Mouse (Mus musculus) C2C12 (cell line): ENCODE results near the gene Itm2c.

Experiments
- CEBPB ChIP-seq: IDR thresholded peaks from one replicate; pipeline ENCODE4 v1.6.1; 2011; ENCODE audit warnings: low read depth, mild to moderate bottlenecking, control low read depth, moderate library complexity
- CTCF ChIP-seq: IDR thresholded peaks from one replicate; pipeline ENCODE4 v1.5.1; 2011; ENCODE audit not compliant: control insufficient read depth, insufficient read depth, insufficient read length
- MYOD1 ChIP-seq: IDR thresholded peaks from one replicate; pipeline ENCODE4 v1.6.1; 2011; ENCODE audit warnings: low read depth; ENCODE audit not compliant: control insufficient read depth, insufficient read length

DNA sequence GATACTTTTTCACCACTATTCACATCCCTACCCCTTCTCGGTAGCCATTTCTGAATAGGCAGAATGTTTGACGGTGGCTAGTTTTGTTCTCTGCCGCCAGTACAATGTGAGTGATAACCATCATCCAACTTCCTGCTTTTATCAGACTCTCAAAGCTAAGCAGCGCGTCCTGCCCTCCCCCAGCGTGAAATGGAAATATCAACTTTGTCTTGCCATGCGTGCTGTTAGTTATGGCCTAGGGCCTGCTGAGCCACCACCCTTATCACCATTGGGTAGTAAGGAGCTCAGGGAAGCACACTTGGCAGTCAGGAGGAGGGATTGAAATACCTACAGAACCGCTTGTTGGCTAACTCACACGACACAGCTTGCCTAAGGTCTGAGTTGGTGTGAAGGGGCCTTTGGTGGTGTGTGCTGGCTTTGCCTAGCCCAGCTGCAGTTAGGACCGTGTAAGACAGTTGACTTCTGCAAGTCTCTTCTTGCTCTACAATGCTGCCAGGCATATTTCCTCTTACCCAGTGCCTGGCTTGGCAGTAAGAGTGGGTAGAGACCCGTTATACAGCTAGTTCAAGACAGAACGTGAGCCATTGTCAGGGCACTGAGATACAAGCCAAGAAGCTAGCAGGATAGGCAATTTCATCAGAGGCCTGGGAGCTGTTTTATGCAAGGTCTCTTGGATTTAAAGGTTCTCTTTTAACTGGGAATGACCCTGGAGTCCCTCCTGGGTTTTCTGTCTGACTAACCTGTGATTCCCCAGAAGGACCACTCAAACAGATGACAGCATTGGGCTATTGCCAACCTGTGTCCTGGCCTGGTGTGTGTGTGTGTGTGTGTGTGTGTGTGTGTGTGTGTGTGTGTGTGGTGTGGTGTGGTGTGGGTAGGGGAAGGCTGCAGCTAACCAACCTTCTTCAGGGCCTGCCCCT lies 3.0 kb downstream of the Itm2c start:
- TF ChIP-seq CTCF (no peak), CEBPB (no peak), MYOD1 (no peak)
